Comparison of ENCODE assay signal across 8 mouse cellular contexts in genomic region chr3:103914732-103915508, GRCm38 (mm10). TPM values are rescaled to one million over a fixed set of nuclear protein-coding genes. Genes with fewer than 3 reads are reported as not detected.
DNase-seq lines count a peak whose midpoint lies in the region; ATAC-seq and TF ChIP-seq lines count a peak whose summit lies in the region.

No protein-coding gene starts in this region.

- TF ChIP-seq POLR2A in cortical plate, adult 2 months (IDR thresholded peaks at IDR 0.05; ENCODE audit: extremely low read depth, insufficient read depth, low read length): no peak

- H3K4me2 ChIP-seq in intestine, embryonic 15.5 days (replicated peaks): peak overlapping the region; percentile 63
- H3K4me2 ChIP-seq in midbrain, embryonic 16.5 days (ENCODE audit: low read length): peak overlapping the region; percentile 87

- peak overlapping the region; percentile 97 for H3K9ac ChIP-seq in intestine, embryonic 15.5 days
- H3K9ac ChIP-seq in midbrain, embryonic 16.5 days (ENCODE audit: low read depth, low read length): peak overlapping the region; percentile 89

- H3K36me3 ChIP-seq in intestine, embryonic 15.5 days: no peaks in the 10 kb centered on the region
- no peaks in the 10 kb centered on the region for H3K36me3 ChIP-seq in midbrain, embryonic 16.5 days (ENCODE audit: control insufficient read depth, insufficient read depth, low read length)

- no peaks in the 10 kb centered on the region for H3K4me1 ChIP-seq in cortical plate, adult 2 months (ENCODE audit: control insufficient read depth, insufficient read depth, low read length)
- H3K4me1 ChIP-seq in intestine, embryonic 15.5 days (replicated peaks): peaks cover 8% of the 10 kb centered on the region; the same call in 1 of the 2 replicates
- peaks cover 14% of the 10 kb centered on the region for H3K4me1 ChIP-seq in midbrain, embryonic 16.5 days (ENCODE audit: control insufficient read depth, insufficient read depth, low read length)

- peak; percentile 62 for ATAC-seq in intestine, embryonic 15.5 days
- ATAC-seq in midbrain, embryonic 16.5 days: peak; percentile 57

- DNase-seq in urinary bladder, adult 18-20 months (ENCODE audit: low spot score in 2 of 2): peak; percentile 12 to 67
- no peak for DNase-seq in urinary bladder, adult 2 months (ENCODE audit: low spot score)
- peak; percentile 60 for DNase-seq in gastrocnemius, postnatal 25 days
- DNase-seq in liver: peak; percentile 62
- DNase-seq in urinary bladder, postnatal 14 days (ENCODE audit: low spot score): peak; percentile 48

- peak overlapping the region; percentile 45; the same call in 1 of the 2 replicates for H3K27ac ChIP-seq in cortical plate, adult 2 months (ENCODE audit: insufficient read depth, low read length)
- H3K27ac ChIP-seq in intestine, embryonic 15.5 days: peak overlapping the region; percentile 93
- peak overlapping the region; percentile 89 for H3K27ac ChIP-seq in midbrain, embryonic 16.5 days (ENCODE audit: low read length)

- H3K4me3 ChIP-seq in cortical plate, adult 2 months (ENCODE audit: insufficient read depth, low read length): peak overlapping the region; percentile 99
- H3K4me3 ChIP-seq in intestine, embryonic 15.5 days (replicated peaks): peak overlapping the region; percentile 99
- peak overlapping the region; percentile 71 for H3K4me3 ChIP-seq in midbrain, embryonic 16.5 days (ENCODE audit: low read depth, low read length)

- under 1% methylated on average over 52 of the region's 60 CpGs for WGBS in intestine, embryonic 15.5 days
- WGBS in midbrain, embryonic 16.5 days: under 1% methylated on average over 49 of the region's 60 CpGs

- no peaks in the 10 kb centered on the region for H3K27me3 ChIP-seq in intestine, embryonic 15.5 days (replicated peaks)
- no peaks in the 10 kb centered on the region for H3K27me3 ChIP-seq in midbrain, embryonic 16.5 days (ENCODE audit: control insufficient read depth, insufficient read depth, low read depth, low read length)

- no peak for TF ChIP-seq CTCF in cortical plate, adult 2 months (IDR thresholded peaks at IDR 0.05; ENCODE audit: extremely low read depth, insufficient read depth, low read length)

- no peaks in the 10 kb centered on the region for H3K9me3 ChIP-seq in intestine, embryonic 15.5 days
- H3K9me3 ChIP-seq in midbrain, embryonic 16.5 days (replicated peaks; ENCODE audit: control insufficient read depth, low read length, poor library complexity, severe bottlenecking): no peaks in the 10 kb centered on the region

RNA-seq across cellular contexts. Expression of gene Rsbn1, which starts 1.0 kb away (rescaled TPM):
- 6.6 and 7.9 TPM in 2 replicates for polyA plus RNA-seq in urinary bladder, adult 2 months (2012; rRNA removed)
- polyA plus RNA-seq in cortical plate, adult 2 months (2012; rRNA removed): 9.5 and 9.8 TPM in 2 replicates
- total RNA-seq in gastrocnemius, postnatal 25 days (2021): 1 to 10 TPM; 5.3 to 5.4 TPM
- 8.3 and 9.7 TPM in 2 replicates for polyA plus RNA-seq in intestine, embryonic 15.5 days (2015; fragmentation: Nextera tagmentation; extraction: Ambion mirVana)
- polyA plus RNA-seq in midbrain, embryonic 16.5 days (2015; fragmentation: Nextera tagmentation; extraction: Ambion mirVana): 22.3 and 22.8 TPM in 2 replicates

RNA-seq across cellular contexts. Expression of gene Phtf1, which starts 53.0 kb away (rescaled TPM):
- polyA plus RNA-seq in urinary bladder, adult 2 months (2012; rRNA removed): 12.0 and 13.6 TPM in 2 replicates
- polyA plus RNA-seq in cortical plate, adult 2 months (2012; rRNA removed): 25.3 and 27.7 TPM in 2 replicates
- 1 to 10 TPM; 4.2 to 5.8 TPM for total RNA-seq in gastrocnemius, postnatal 25 days (2021)
- 18.9 and 19.3 TPM in 2 replicates for polyA plus RNA-seq in intestine, embryonic 15.5 days (2015; fragmentation: Nextera tagmentation; extraction: Ambion mirVana)
- 21.2 and 21.9 TPM in 2 replicates for polyA plus RNA-seq in midbrain, embryonic 16.5 days (2015; fragmentation: Nextera tagmentation; extraction: Ambion mirVana)

RNA-seq across cellular contexts. Expression of gene Ptpn22, which starts 55.3 kb away (rescaled TPM):
- polyA plus RNA-seq in urinary bladder, adult 2 months (2012; rRNA removed): 1.6 and 1.7 TPM in 2 replicates
- 1.3 and 1.4 TPM in 2 replicates for polyA plus RNA-seq in cortical plate, adult 2 months (2012; rRNA removed)
- under 1 TPM; 0.20 to 0.80 TPM for total RNA-seq in gastrocnemius, postnatal 25 days (2021)
- 1.4 and 1.9 TPM in 2 replicates for polyA plus RNA-seq in intestine, embryonic 15.5 days (2015; fragmentation: Nextera tagmentation; extraction: Ambion mirVana)
- polyA plus RNA-seq in midbrain, embryonic 16.5 days (2015; fragmentation: Nextera tagmentation; extraction: Ambion mirVana): 0.39 and 0.62 TPM in 2 replicates
